Mouse (Mus musculus) stomach, postnatal 0 days (tissue): Measurements from ENCODE around the gene Ubald1.

Experiments
- CTCF ChIP-seq: IDR thresholded peaks from 2 replicates; pipeline ENCODE4 v1.5.1; 2016; ENCODE audit warnings: antibody characterized with exemption, low read depth, mild to moderate bottlenecking, moderate library complexity
- EP300 ChIP-seq: optimal IDR thresholded peaks from 2 replicates; pipeline ENCODE3; 2016; ENCODE audit warnings: antibody characterized with exemption

DNA sequence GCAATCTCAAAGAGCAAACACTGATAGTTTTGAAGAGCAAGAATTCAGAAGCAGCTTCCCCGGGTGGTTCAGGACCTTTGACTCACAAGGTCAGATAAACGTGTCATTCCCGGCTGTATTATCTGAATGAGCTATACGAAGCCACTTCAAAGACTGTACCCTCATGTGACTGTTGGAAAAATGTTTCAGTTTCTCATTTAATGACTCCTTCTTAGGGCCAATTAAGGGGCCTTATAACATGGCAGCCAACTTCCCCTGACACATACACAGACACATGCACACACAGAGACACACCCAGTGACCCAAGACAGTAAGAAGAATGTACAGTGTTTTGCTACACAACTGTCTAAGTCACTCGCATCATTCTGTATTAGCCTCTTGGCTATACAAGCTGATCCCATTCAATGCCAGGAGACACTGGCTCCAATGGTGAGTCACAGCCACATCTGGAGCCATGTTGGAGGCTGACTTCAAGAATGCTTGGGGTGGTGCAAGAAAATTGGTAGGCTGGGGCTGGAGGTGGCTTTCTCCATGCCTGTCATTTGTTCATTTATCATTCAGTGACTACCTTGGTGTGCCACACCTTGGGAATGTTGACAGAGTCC is 25.0 kb downstream of the Ubald1 start:
- no peak for TF ChIP-seq CTCF
- no peak for TF ChIP-seq EP300
